Mouse (Mus musculus) cerebellum, adult (tissue): ENCODE data around the gene H2-DMb1.
"Not testable (repeated sequence)": the region's sequence is repeated elsewhere in the genome, so short reads cannot be mapped to it uniquely, and the experiment has no call there.

Source experiments
- ATAC-seq: cut with Nextera tagmentation; 2 replicates; pipeline ENCODE4 v1.9.2; 2017; ENCODE audit warnings: mild to moderate bottlenecking, moderate library complexity, mixed read lengths; ENCODE audit not compliant: insufficient number of reproducible peaks, low FRiP score, low TSS enrichment

The H2-DMb1 gene

GRCm38 (mm10) chr17:34142456-34143010 is 10.3 kb upstream of the H2-DMb1 start:
- ATAC-seq: no peak

GRCm38 (mm10) chr17:34143033-34143432 is 9.8 kb upstream of the H2-DMb1 start, which contains the start of gene H2-DMb2:
TSS of gene H2-DMb2 (plus strand) at chr17:34143307.
- no peak for ATAC-seq

GRCm38 (mm10) chr17:34143461-34143860 is 9.4 kb upstream of the H2-DMb1 start:
- ATAC-seq: no peak

GRCm38 (mm10) chr17:34144221-34144620 is 8.7 kb upstream of the H2-DMb1 start:
- ATAC-seq: not testable (repeated sequence)

- ATAC-seq: no peak
Measured at GRCm38 (mm10) chr17:34144960-34145371, 7.9 kb upstream of the H2-DMb1 start.

GRCm38 (mm10) chr17:34155534-34155933 is 2.7 kb downstream of the H2-DMb1 start:
- ATAC-seq: no peak

- ATAC-seq: no peak
Measured at GRCm38 (mm10) chr17:34164202-34164895, 11.5 kb downstream of the H2-DMb1 start.

GRCm38 (mm10) chr17:34165033-34165730 is 12.3 kb downstream of the H2-DMb1 start:
- no peak for ATAC-seq

GRCm38 (mm10) chr17:34169279-34169678 is 16.4 kb downstream of the H2-DMb1 start:
- no peak for ATAC-seq

GRCm38 (mm10) chr17:34170487-34170876 is 17.6 kb downstream of the H2-DMb1 start:
- ATAC-seq: no peak

GRCm38 (mm10) chr17:34170877-34171498 is 18.1 kb downstream of the H2-DMb1 start:
- ATAC-seq: no peak; the same call in 1 of the 2 replicates

GRCm38 (mm10) chr17:34172528-34172927 is 19.7 kb downstream of the H2-DMb1 start:
- no peak for ATAC-seq

GRCm38 (mm10) chr17:34174075-34174474 is 21.2 kb downstream of the H2-DMb1 start:
- ATAC-seq: no peak

- ATAC-seq: no peak
Measured at GRCm38 (mm10) chr17:34177179-34177578, 24.3 kb downstream of the H2-DMb1 start.

- no peak for ATAC-seq
Measured at GRCm38 (mm10) chr17:34179019-34179418, 26.1 kb downstream of the H2-DMb1 start.

GRCm38 (mm10) chr17:34179913-34180859 is 27.3 kb downstream of the H2-DMb1 start:
- no peak for ATAC-seq

GRCm38 (mm10) chr17:34183564-34184219 is 30.8 kb downstream of the H2-DMb1 start:
- no peak for ATAC-seq

GRCm38 (mm10) chr17:34185526-34185925 is 32.7 kb downstream of the H2-DMb1 start:
- ATAC-seq: no peak

GRCm38 (mm10) chr17:34186885-34187260 is 34.0 kb downstream of the H2-DMb1 start:
- no peak for ATAC-seq
